Mouse (Mus musculus) heart, embryonic 16.5 days (tissue): ENCODE results near the gene Zpbp2. TPM values are rescaled to one million over a fixed set of nuclear protein-coding genes. Genes with fewer than 3 reads are reported as not detected.

Experiments
- ATAC-seq: fragments of 200-750 bp; cut with Nextera tagmentation; replicated peaks from 2 replicates; pipeline ENCODE4 v1.8.0; 2017; ENCODE audit warnings: moderate number of reproducible peaks; ENCODE audit not compliant: insufficient read depth, low FRiP score; ENCODE audit errors: extremely low read depth
- H3K27ac ChIP-seq: fragments of 300-500 bp; sonication (generic); 2 replicates; pipeline ENCODE4 v1.5.1; 2014; ENCODE audit warnings: mild to moderate bottlenecking, low read length, control low read depth, moderate library complexity
- H3K27me3 ChIP-seq: fragments of 300-500 bp; sonication (generic); 2 replicates; pipeline ENCODE4 v1.6.1; 2014; ENCODE audit warnings: low read length, mixed read lengths; ENCODE audit not compliant: control insufficient read depth, insufficient read depth
- H3K36me3 ChIP-seq: fragments of 300-500 bp; sonication (generic); 2 replicates; pipeline ENCODE4 v1.6.1; 2014; ENCODE audit not compliant: control insufficient read depth, insufficient read depth
- H3K4me1 ChIP-seq: fragments of 300-500 bp; sonication (generic); 2 replicates; pipeline ENCODE4 v1.6.1; 2014; ENCODE audit warnings: low read length, mixed read lengths; ENCODE audit not compliant: control insufficient read depth, insufficient read depth
- H3K4me2 ChIP-seq: fragments of 300-500 bp; sonication (generic); 2 replicates; pipeline ENCODE4 v1.6.1; 2014; ENCODE audit warnings: low read depth, mild to moderate bottlenecking, control low read depth, low read length
- H3K4me3 ChIP-seq: fragments of 300-500 bp; sonication (generic); 2 replicates; pipeline ENCODE4 v1.5.1; 2014; ENCODE audit warnings: mild to moderate bottlenecking, control low read depth, low read length
- H3K9ac ChIP-seq: fragments of 300-500 bp; sonication (generic); 2 replicates; pipeline ENCODE4 v1.6.1; 2014; ENCODE audit warnings: low read length, control low read depth
- H3K9me3 ChIP-seq: fragments of 300-500 bp; sonication (generic); replicated peaks from 2 replicates; pipeline ENCODE4 v1.6.1; 2016; ENCODE audit warnings: low read length; ENCODE audit not compliant: control insufficient read depth
- WGBS: fragments of 180-500 bp; shearing (Covaris S2); extraction: QIAGEN DNeasy Blood & Tissue Kit; methylation state at CpG from one replicate; pipeline ENCODE4 v1.1.7; 2014; 5-methylcytosine and 5-hydroxymethylcytosine counted together
- polyA plus RNA-seq: library from polyadenylated mRNA; unstranded; fragments of >200 nt; fragmentation: Nextera tagmentation; extraction: Ambion mirVana; gene quantifications from 2 replicates; pipeline ENCODE4 v1.2.1, GENCODE M21; 2015

Gene Zpbp2
- polyA plus RNA-seq, 1 experiment from 2014 or later: 0.42 TPM

DNA sequence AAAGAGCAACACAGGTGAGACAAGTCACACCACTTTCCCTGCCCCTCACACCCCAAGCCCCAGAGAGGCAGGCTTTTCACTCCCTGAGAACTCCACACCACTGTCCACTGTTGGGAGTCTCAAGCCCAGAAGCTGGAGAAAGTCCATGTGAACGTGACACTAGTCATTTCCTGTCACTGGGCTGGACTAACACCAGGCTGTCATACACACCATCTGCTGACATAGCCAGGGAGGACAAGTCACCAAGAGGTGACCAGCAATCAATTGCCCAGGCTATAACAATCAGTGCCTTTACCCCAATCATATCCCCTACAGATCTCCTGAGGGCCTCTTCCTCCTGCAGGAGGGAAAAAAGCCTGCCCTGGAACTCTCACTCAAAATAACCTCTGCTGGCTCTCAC lies 33.2 kb downstream of the Zpbp2 start:
- Histone ChIP-seq H3K9me3 (no peaks in the 10 kb centered on the region), H3K9ac (peak overlapping the region; percentile 8; the same call in 1 of the 2 replicates), H3K36me3 (peaks cover 15% of the 10 kb centered on the region), H3K4me3 (no peak overlapping the region), H3K4me1 (peaks cover 64% of the 10 kb centered on the region), H3K4me2 (no peak overlapping the region), H3K27me3 (no peaks in the 10 kb centered on the region), H3K27ac (no peak overlapping the region)
- 29% methylated on average over 1 of the region's 1 CpGs for WGBS
- ATAC-seq: no peak

DNA sequence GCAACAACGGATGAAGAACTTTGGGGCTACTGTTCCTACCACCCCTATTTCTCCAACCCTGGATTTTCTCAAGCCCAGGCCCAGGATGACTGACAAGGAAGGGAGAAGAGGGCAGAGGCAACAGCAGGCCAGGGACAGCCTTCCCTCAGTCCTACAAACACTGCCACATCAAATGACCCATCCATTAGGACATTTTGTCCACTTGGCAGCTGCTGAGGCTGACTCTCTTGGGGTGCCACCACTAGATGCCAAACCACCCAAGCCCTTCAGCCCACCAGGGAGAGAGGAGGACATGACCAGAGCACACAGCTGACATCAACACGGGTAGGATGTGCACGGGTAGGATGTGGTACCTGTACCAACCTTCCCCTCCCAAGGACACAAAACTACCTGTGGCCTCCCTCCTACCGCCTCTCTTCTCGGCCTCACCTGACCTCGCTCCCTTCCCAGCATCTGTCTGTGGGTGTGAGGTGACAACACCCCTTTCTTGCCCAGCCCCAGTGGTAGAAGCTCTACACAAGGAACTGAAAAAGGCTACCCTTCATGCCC lies 33.8 kb downstream of the Zpbp2 start:
- Histone ChIP-seq H3K4me1 (peaks cover 68% of the 10 kb centered on the region), H3K4me2 (no peak overlapping the region), H3K27ac (no peak overlapping the region)

DNA sequence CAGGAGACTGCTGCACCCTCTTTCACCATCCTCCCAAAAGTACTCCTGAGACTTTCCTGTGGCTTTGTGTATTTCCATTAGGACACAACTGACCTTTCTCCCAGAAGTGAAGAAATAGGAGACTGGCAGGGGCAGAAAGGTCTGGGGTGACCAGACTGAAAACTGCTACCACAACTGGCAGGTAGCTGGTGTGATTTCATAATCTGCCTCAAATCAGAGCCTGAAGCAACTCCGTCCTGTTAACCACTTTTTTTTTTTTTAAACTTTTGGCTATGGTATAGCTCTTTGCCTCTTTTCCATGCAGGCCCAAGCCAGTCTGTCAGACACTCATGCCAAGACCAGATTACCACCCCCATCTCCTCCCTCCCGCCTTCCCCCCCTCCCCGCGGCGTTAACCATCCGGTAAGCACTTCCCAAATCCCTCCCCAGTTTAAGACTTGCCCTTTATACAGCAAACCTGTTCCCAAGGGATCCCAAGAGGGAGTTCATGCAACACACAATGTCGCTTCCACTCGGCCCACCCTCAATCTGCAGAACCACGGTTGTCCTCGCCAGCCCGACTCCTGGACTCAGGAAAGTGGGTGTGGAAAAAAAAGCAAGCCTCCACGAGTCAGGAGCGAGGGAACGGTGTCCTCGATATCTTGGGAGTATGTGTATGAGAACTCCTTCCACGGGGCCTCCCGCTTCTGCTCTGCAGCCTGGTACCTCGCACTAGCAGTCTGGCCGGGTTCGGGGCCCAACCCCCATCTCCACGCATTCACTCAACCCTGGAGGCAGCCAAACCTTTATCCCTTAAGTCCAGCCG lies 35.4 kb downstream of the Zpbp2 start:
- Histone ChIP-seq H3K4me2 (peak overlapping the region; percentile 96), H3K9me3 (no peaks in the 10 kb centered on the region), H3K27ac (peak overlapping the region; percentile 87), H3K4me3 (peak overlapping the region; percentile 71), H3K36me3 (peaks cover 15% of the 10 kb centered on the region), H3K9ac (peak overlapping the region; percentile 91), H3K4me1 (peaks cover 54% of the 10 kb centered on the region), H3K27me3 (no peaks in the 10 kb centered on the region)
- peak; percentile 15; the same call in 1 of the 2 replicates for ATAC-seq
- 2% methylated on average over 22 of the region's 22 CpGs for WGBS

More for the DNA sequence above, 33.8 kb downstream of the Zpbp2 start:
- 87% methylated on average over 6 of the region's 6 CpGs for WGBS
- Histone ChIP-seq H3K9me3 (no peaks in the 10 kb centered on the region), H3K27me3 (no peaks in the 10 kb centered on the region), H3K4me3 (no peak overlapping the region), H3K9ac (no peak overlapping the region), H3K36me3 (peaks cover 15% of the 10 kb centered on the region)
- ATAC-seq: no peak

DNA sequence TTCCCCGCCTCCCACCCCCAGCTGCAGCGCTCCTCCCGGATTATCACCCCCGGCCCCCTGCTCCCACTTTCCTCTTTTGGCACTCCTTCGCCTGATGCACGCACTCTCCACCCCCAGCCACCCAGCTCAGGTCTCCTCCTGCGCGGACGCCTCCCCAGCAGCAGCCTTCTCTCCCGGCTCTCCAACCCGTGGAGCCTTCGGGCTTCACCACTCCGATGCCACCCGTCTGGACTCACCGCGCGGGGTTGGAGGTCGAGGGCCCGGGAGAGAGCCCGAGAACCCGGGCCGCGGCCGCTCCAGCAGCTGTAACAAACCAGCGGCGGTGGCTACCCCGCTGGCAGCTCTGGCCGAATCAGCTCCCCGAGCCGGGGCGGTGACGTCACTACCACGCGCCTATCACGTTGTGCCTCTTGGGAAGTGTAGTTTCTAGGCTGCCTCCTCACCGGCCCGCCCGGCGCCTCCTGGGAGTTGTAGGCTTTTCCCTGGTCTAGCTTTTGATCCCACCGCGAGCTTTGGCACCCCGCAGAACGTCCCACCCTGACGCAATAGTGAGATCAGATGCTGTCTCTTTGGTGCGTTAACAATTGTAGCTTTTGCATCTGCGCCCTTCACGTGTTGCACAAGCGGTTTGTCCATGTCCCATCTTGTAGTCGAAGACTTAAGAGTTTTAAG lies 36.1 kb downstream of the Zpbp2 start, which contains the start of gene Ormdl3:
Gene Ormdl3 (minus strand): TSS at position 477 of the 672 bp plus-strand sequence.
- no peaks in the 10 kb centered on the region for H3K9me3 ChIP-seq
- under 1% methylated on average over 49 of the region's 49 CpGs for WGBS
- H3K27ac ChIP-seq: peak within 1 kb of the TSS; percentile 96
- H3K36me3 ChIP-seq: peaks cover 13% of the 10 kb centered on the region
- H3K4me1 ChIP-seq: peaks cover 51% of the 10 kb centered on the region
- peak within 1 kb of the TSS; percentile 71 for H3K4me3 ChIP-seq
- no peaks in the 10 kb centered on the region for H3K27me3 ChIP-seq
- H3K4me2 ChIP-seq: peak within 1 kb of the TSS; percentile 96
- ATAC-seq: peak; percentile 88
- peak within 1 kb of the TSS; percentile 91 for H3K9ac ChIP-seq

DNA sequence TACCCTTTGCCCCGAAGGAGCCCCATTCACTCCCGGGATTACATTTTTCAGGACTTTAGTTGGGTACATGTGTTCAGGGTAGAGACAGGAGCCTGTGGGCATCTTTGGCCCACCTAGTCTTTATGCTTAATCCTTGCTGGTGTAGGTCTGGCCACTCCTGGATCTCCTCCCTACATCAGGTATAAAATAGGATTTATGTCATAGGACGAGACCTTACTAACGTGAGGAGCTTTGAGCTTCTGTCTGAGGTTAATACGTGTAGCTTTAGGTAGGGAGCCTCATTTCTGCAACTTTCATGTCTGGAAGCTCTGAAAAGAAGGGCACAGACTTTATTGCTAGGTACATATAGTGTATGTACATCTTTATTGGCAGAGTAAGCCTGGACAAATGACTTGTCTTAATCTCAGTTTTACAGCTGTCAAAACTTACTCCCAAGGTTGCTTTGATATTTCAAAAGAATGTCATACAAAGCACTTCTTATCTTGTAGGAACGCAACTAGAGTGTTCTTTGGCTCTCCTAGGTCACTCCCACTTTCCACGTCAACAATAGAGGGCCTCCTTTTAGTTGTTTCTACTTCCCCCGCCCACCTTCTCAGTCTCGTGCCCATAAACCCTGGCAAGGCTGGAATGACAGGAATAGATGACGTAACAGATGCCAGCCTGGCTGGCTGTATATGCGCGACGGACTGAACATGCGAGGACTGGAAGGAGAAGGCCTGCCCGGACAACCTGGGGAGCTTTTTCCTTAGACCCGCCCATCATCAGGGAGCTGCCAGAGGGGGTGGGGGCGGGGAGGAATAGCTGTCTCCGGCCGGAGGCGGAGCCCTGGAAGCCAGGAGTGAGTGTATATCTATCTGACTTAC lies 37.0 kb downstream of the Zpbp2 start:
- H3K4me1 ChIP-seq: peaks cover 53% of the 10 kb centered on the region
- peak overlapping the region; percentile 71 for H3K4me3 ChIP-seq
- H3K27ac ChIP-seq: peak overlapping the region; percentile 96
- peak overlapping the region; percentile 65 for H3K4me2 ChIP-seq
- peaks cover 6% of the 10 kb centered on the region for H3K36me3 ChIP-seq
- H3K27me3 ChIP-seq: no peaks in the 10 kb centered on the region
- peak overlapping the region; percentile 69 for H3K9ac ChIP-seq
- peak; percentile 63 for ATAC-seq
- no peaks in the 10 kb centered on the region for H3K9me3 ChIP-seq
- WGBS: 6% methylated on average over 20 of the region's 20 CpGs

DNA sequence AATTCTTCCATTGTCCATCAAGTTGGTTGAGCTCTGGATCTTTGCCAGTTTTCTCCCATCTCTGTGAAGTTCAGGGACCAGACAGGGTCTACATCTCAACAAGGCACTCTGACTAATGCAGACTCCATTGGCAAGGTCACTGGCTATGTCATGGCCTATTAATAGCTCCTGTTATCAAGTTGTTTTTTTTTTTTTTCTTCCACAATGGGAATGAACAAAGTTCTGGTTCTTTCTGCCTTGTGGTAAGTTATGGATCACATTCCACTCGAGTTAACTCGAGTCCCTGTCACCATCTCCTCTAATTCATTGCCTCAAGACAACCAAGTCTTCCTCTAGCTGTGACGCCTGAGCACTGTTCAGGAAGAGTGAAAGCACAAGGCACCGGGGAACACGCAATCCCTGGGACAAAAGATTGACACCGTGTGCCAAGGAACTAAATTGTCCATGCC lies 38.0 kb downstream of the Zpbp2 start:
- H3K4me1 ChIP-seq: peaks cover 50% of the 10 kb centered on the region
- no peak overlapping the region for H3K4me3 ChIP-seq
- no peaks in the 10 kb centered on the region for H3K36me3 ChIP-seq
- no peak for ATAC-seq
- peak overlapping the region; percentile 96 for H3K27ac ChIP-seq
- no peaks in the 10 kb centered on the region for H3K27me3 ChIP-seq
- 17% methylated on average over 6 of the region's 6 CpGs for WGBS
- H3K9ac ChIP-seq: peak overlapping the region; percentile 56; the same call in 1 of the 2 replicates
- no peaks in the 10 kb centered on the region for H3K9me3 ChIP-seq
- peak overlapping the region; percentile 65 for H3K4me2 ChIP-seq

DNA sequence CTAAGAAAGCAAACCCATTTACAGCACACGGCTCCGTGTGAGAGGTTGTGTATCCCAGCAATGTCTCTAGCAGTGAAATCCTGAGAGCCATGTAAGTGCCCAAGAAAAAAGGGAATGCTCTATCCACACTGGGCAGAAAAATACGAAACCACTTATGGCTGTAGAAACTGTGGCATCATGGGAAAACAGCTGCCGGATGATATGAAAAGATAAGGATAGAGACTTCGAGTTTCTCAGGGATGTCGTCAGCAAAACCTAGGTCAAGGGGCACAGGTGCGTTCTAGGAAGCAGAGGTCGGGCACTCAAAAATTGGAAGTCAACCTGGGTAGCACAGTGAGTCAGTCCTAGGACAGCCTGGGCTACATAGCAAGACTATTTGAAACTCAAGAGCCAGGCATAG lies 38.4 kb downstream of the Zpbp2 start:
- Histone ChIP-seq H3K9ac (0 out of 2 replicates have a peak overlapping the region, but pooled peaks have one; percentile 30), H3K27ac (peak overlapping the region; percentile 96), H3K4me1 (peaks cover 47% of the 10 kb centered on the region), H3K4me2 (peak overlapping the region; percentile 30; the same call in 1 of the 2 replicates), H3K36me3 (no peaks in the 10 kb centered on the region), H3K9me3 (no peaks in the 10 kb centered on the region), H3K4me3 (no peak overlapping the region), H3K27me3 (no peaks in the 10 kb centered on the region)
- ATAC-seq: no peak
- 68% methylated on average over 8 of the region's 8 CpGs for WGBS
